Mouse (Mus musculus) brain, embryonic 18.5 days (tissue): Measurements from ENCODE around the gene Pitpnm2.

Experiments used
- DNase-seq: peaks from one replicate; pipeline ENCODE4 v3.0.0-alpha.2; 2012; ENCODE audit warnings: low read depth, low spot score

Pitpnm2 gene

GRCm38 (mm10) chr5:124093852-124094604 is 155.5 kb downstream of the Pitpnm2 start:
- DNase-seq: no peak

- DNase-seq: no peak
Observed at GRCm38 (mm10) chr5:124093120-124093794, 156.3 kb downstream of the Pitpnm2 start.

- DNase-seq: no peak
Observed at GRCm38 (mm10) chr5:124091951-124092406, 157.6 kb downstream of the Pitpnm2 start.

- DNase-seq: no peak
Observed at GRCm38 (mm10) chr5:124089868-124090267, 159.7 kb downstream of the Pitpnm2 start.

- no peak for DNase-seq
Observed at GRCm38 (mm10) chr5:124086876-124087275, 162.7 kb downstream of the Pitpnm2 start.

GRCm38 (mm10) chr5:124085513-124085912 is 164.0 kb downstream of the Pitpnm2 start:
- no peak for DNase-seq

GRCm38 (mm10) chr5:124084588-124085173 is 164.9 kb downstream of the Pitpnm2 start:
- no peak for DNase-seq

- no peak for DNase-seq
Observed at GRCm38 (mm10) chr5:124083850-124084587, 165.5 kb downstream of the Pitpnm2 start.

- DNase-seq: no peak
Observed at GRCm38 (mm10) chr5:124082941-124083688, 166.4 kb downstream of the Pitpnm2 start.

- DNase-seq: no peak
Observed at GRCm38 (mm10) chr5:124082447-124082846, 167.1 kb downstream of the Pitpnm2 start.

- DNase-seq: no peak
Observed at GRCm38 (mm10) chr5:124079880-124080279, 169.7 kb downstream of the Pitpnm2 start.

GRCm38 (mm10) chr5:124078794-124079416 is 170.7 kb downstream of the Pitpnm2 start:
- peak; percentile 72 for DNase-seq

GRCm38 (mm10) chr5:124077856-124078460 is 171.6 kb downstream of the Pitpnm2 start:
- DNase-seq: no peak

GRCm38 (mm10) chr5:124077241-124077640 is 172.3 kb downstream of the Pitpnm2 start:
- no peak for DNase-seq

GRCm38 (mm10) chr5:124076559-124076958 is 173.0 kb downstream of the Pitpnm2 start:
- DNase-seq: no peak

GRCm38 (mm10) chr5:124075716-124076115 is 173.8 kb downstream of the Pitpnm2 start:
- DNase-seq: no peak

- no peak for DNase-seq
Observed at GRCm38 (mm10) chr5:124074845-124075307, 174.7 kb downstream of the Pitpnm2 start.

GRCm38 (mm10) chr5:124073682-124074081 is 175.9 kb downstream of the Pitpnm2 start:
- no peak for DNase-seq

- DNase-seq: no peak
Observed at GRCm38 (mm10) chr5:124069657-124070056, 179.9 kb downstream of the Pitpnm2 start.
